Mouse (Mus musculus): ENCODE data around the gene Lrrc8a. TPM values are rescaled to one million over a fixed set of nuclear protein-coding genes. Genes with fewer than 3 reads are reported as not detected.
A peak's percentile ranks its signal among the peaks of the same experiment; 100 is the strongest.

Gene Lrrc8a
- polyA plus RNA-seq (2014; fragmentation: Nextera tagmentation; extraction: Ambion mirVana), result 66.0 and 70.9 TPM in 2 replicates

DNA sequence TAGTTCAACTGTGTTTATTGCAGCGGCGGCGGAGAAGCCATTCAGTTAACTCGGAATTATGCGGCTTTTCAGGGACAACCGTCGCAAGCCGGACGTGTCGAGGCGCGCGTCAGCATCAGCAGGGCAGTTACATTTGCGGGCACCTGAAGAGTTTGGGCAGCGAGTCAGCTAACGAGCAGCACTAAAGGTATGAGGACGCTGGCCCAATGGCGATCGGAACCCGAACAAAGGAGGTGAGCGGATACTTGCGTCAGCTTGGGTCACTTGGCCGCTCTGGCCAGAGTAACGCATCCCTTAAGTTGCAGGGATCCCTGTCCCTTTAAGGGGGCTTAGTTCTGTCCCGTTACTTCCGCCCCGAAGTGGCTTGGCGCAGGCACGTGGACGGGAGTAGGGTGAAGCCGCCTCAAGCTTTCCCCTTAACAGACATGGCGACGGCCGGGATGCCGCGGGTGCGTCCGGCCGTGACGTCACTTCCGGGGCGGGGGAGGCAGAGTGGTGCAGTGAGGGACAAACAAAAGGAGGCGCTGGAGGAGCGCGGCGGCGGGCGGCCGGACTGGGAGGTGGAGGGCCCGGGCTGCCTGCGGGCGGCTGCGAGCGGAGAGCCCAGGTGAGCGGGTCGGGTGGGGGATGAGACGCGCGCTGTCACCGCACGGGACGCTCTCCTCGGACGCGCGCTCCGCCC lies at the start of gene Lrrc8a:
Gene Lrrc8a (plus strand): TSS at position 517 of the 682 bp plus-strand sequence.
- H3K4me2 ChIP-seq (ENCODE audit: low read length), result peak within 1 kb of the TSS; percentile 71
- no peaks in the 10 kb centered on the region for H3K9me3 ChIP-seq (ENCODE audit: control insufficient read depth, low read length)
- WGBS, result under 1% methylated on average over 67 of the region's 67 CpGs
- peak within 1 kb of the TSS; percentile 93 for H3K27ac ChIP-seq (replicated peaks; ENCODE audit: low read depth, low read length)
- peak within 1 kb of the TSS; percentile 88 for H3K4me3 ChIP-seq (replicated peaks; ENCODE audit: low read depth, low read length)
- H3K4me1 ChIP-seq (ENCODE audit: control insufficient read depth, insufficient read depth, low read length), result peaks cover 14% of the 10 kb centered on the region
- peak within 1 kb of the TSS; percentile 86 for H3K9ac ChIP-seq (replicated peaks; ENCODE audit: low read length)
- DNase-seq, result peak; percentile 99
- H3K27me3 ChIP-seq (ENCODE audit: control insufficient read depth, insufficient read depth, low read length), result no peaks in the 10 kb centered on the region
- peak; percentile 97 for ATAC-seq (ENCODE audit: low FRiP score, low TSS enrichment)
- H3K36me3 ChIP-seq (ENCODE audit: control insufficient read depth, insufficient read depth, low read length), result peaks cover 24% of the 10 kb centered on the region

DNA sequence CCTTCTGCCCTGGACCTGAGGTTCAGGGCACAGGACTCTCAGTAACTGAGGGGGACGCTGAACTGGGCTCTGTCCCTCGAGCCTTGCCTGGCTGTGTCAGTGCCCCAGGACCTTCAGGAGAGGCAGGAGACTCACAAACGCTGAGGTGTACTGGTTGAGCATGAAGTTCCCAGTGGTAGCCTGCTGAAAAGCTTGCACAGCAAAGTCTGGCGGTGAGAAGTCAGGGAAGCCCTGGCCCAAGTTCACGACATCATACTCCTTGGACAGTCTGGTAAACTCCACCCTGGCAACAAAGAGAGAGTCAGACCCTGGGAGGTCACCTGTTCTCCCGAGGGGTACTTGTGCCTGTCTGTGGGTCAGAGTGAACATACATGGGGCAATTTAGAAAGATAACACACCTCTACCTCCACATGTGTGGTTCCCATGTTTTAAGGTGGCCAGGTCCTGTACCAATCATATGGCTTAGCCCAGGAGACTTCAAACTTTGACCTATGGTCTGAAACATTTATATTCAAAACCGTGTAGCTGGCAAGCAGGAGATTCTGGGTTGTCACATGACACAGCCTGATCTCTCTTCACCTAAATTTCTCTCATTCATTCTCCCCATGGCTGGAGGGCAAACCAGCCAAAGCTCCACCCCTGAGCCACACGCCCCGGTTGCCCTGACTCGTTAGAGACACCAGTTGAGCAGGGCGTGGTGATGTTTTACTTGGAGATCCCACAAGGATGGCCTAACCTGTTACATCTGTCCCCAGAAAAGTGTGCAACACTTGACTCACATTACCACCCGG lies 45.5 kb upstream of the Lrrc8a start:
- no peak for ATAC-seq (ENCODE audit: low FRiP score, low TSS enrichment)
- H3K4me2 ChIP-seq (ENCODE audit: low read length), result no peak overlapping the region
- no peak overlapping the region for H3K27ac ChIP-seq (replicated peaks; ENCODE audit: low read depth, low read length)
- no peaks in the 10 kb centered on the region for H3K36me3 ChIP-seq (ENCODE audit: control insufficient read depth, insufficient read depth, low read length)
- H3K27me3 ChIP-seq (ENCODE audit: control insufficient read depth, insufficient read depth, low read length), result no peaks in the 10 kb centered on the region
- no peaks in the 10 kb centered on the region for H3K4me1 ChIP-seq (ENCODE audit: control insufficient read depth, insufficient read depth, low read length)
- H3K9ac ChIP-seq (replicated peaks; ENCODE audit: low read length), result no peak overlapping the region
- no peaks in the 10 kb centered on the region for H3K9me3 ChIP-seq (ENCODE audit: control insufficient read depth, low read length)
- no peak for DNase-seq
- 93% methylated on average over 12 of the region's 12 CpGs for WGBS
- H3K4me3 ChIP-seq (replicated peaks; ENCODE audit: low read depth, low read length), result no peak overlapping the region

DNA sequence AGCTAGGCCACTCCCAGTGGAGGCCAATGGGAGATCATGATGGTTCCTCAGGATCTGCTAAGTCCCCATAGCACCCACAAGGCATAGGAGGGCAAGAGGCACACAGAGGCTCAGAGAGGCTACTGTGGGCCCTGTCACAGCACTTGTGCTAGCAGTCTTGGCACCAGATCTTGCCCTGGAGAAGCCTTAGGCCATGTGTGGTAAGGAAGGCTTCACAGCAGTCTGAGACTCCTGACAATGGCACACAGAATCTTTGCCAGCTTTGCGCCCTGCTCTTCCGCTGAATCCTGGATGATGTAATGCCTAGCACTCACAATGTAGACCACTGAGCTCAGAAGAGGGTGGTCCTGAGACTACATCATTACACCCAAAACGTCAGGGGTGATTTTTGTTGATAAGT lies 42.9 kb upstream of the Lrrc8a start:
- ATAC-seq (ENCODE audit: low FRiP score, low TSS enrichment) (no peak), DNase-seq (no peak)
- Histone ChIP-seq H3K4me1 (ENCODE audit: control insufficient read depth, insufficient read depth, low read length) (no peaks in the 10 kb centered on the region), H3K9me3 (ENCODE audit: control insufficient read depth, low read length) (no peaks in the 10 kb centered on the region), H3K27ac (replicated peaks; ENCODE audit: low read depth, low read length) (no peak overlapping the region), H3K4me2 (ENCODE audit: low read length) (no peak overlapping the region), H3K4me3 (replicated peaks; ENCODE audit: low read depth, low read length) (no peak overlapping the region), H3K27me3 (ENCODE audit: control insufficient read depth, insufficient read depth, low read length) (no peaks in the 10 kb centered on the region), H3K36me3 (ENCODE audit: control insufficient read depth, insufficient read depth, low read length) (no peaks in the 10 kb centered on the region), H3K9ac (replicated peaks; ENCODE audit: low read length) (no peak overlapping the region)
- 94% methylated on average over 3 of the region's 3 CpGs for WGBS

DNA sequence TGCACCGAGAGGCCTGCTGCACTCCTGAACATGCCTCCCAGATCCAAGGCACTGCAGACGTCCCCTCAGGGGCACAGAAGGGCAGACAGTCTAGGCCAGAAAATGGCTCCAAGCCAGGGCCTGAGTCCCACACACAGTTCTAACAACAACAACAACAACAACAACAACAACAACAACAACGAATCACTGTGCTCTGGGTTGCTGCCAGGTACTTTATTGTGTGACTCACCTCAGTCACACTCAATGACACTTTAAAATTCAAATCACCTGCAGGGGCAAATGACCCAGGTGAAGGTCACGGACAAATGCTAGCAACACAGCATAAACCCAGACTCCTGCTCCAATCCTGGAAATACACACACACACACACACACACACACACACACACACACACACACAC lies 39.5 kb upstream of the Lrrc8a start:
- Histone ChIP-seq H3K27ac (replicated peaks; ENCODE audit: low read depth, low read length) (no peak overlapping the region), H3K4me3 (replicated peaks; ENCODE audit: low read depth, low read length) (no peak overlapping the region), H3K9ac (replicated peaks; ENCODE audit: low read length) (no peak overlapping the region), H3K9me3 (ENCODE audit: control insufficient read depth, low read length) (no peaks in the 10 kb centered on the region), H3K27me3 (ENCODE audit: control insufficient read depth, insufficient read depth, low read length) (no peaks in the 10 kb centered on the region), H3K4me2 (ENCODE audit: low read length) (no peak overlapping the region), H3K4me1 (ENCODE audit: control insufficient read depth, insufficient read depth, low read length) (no peaks in the 10 kb centered on the region), H3K36me3 (ENCODE audit: control insufficient read depth, insufficient read depth, low read length) (no peaks in the 10 kb centered on the region)
- ATAC-seq (ENCODE audit: low FRiP score, low TSS enrichment) (no peak), DNase-seq (no peak)
- WGBS, result 68% methylated on average over 4 of the region's 4 CpGs

DNA sequence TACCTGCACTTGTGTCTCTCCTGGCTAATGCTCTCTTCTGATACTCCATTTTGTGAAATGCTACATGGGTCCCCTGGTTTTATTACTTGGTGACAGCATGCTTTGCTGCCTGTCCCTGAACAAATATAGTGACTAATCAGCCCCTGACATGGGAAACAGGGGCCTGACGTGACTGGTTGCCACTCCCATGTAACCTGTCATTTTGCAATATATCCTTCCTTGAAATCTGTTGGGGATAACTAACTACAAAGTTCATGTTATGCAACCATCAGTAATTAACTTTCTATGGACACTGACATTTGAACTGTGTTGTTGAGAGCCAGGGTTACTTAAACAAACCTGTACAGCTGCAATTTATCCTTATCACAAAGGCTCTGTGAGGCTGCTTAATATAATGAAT lies 37.5 kb upstream of the Lrrc8a start:
- H3K4me1 ChIP-seq (ENCODE audit: control insufficient read depth, insufficient read depth, low read length), result peaks cover 5% of the 10 kb centered on the region; the same call in 1 of the 2 replicates
- H3K27me3 ChIP-seq (ENCODE audit: control insufficient read depth, insufficient read depth, low read length), result no peaks in the 10 kb centered on the region
- 71% methylated on average over 1 of the region's 1 CpGs for WGBS
- no peak overlapping the region for H3K27ac ChIP-seq (replicated peaks; ENCODE audit: low read depth, low read length)
- no peak overlapping the region for H3K9ac ChIP-seq (replicated peaks; ENCODE audit: low read length)
- no peak for DNase-seq
- no peak overlapping the region for H3K4me2 ChIP-seq (ENCODE audit: low read length)
- ATAC-seq (ENCODE audit: low FRiP score, low TSS enrichment), result no peak
- no peaks in the 10 kb centered on the region for H3K9me3 ChIP-seq (ENCODE audit: control insufficient read depth, low read length)
- no peaks in the 10 kb centered on the region for H3K36me3 ChIP-seq (ENCODE audit: control insufficient read depth, insufficient read depth, low read length)
- no peak overlapping the region for H3K4me3 ChIP-seq (replicated peaks; ENCODE audit: low read depth, low read length)

DNA sequence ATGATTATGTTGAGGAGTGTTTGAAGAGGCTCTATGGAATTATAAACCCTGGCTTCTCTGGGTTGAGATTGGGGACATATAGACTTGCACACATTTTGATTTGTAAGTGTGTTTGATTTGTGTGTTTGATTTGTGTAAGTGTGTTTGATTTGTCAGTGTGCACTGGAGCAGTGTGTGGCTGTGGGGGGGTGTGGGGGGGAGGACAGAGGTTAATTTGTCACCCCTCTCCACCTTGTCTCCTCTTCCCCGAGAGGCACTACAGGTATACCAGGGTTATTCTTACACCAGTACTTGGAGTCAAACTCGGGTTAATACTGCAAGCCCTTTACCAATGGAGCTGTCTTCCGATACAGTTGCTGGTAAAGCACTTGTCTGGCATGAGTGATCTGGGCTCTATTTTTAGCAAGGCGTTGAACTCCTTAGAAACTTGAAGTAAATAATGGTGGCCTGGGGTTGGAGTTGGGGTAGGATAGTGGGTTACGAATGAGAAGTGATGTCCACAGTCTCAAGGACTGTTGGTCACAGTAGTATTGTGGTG lies 37.1 kb upstream of the Lrrc8a start:
- H3K4me1 ChIP-seq (ENCODE audit: control insufficient read depth, insufficient read depth, low read length), result peaks cover 5% of the 10 kb centered on the region; the same call in 1 of the 2 replicates
- no peak overlapping the region for H3K9ac ChIP-seq (replicated peaks; ENCODE audit: low read length)
- ATAC-seq (ENCODE audit: low FRiP score, low TSS enrichment), result no peak
- no peaks in the 10 kb centered on the region for H3K9me3 ChIP-seq (ENCODE audit: control insufficient read depth, low read length)
- H3K36me3 ChIP-seq (ENCODE audit: control insufficient read depth, insufficient read depth, low read length), result no peaks in the 10 kb centered on the region
- DNase-seq, result no peak
- no peak overlapping the region for H3K27ac ChIP-seq (replicated peaks; ENCODE audit: low read depth, low read length)
- H3K27me3 ChIP-seq (ENCODE audit: control insufficient read depth, insufficient read depth, low read length), result no peaks in the 10 kb centered on the region
- no peak overlapping the region for H3K4me3 ChIP-seq (replicated peaks; ENCODE audit: low read depth, low read length)
- H3K4me2 ChIP-seq (ENCODE audit: low read length), result no peak overlapping the region
- WGBS, result 88% methylated on average over 5 of the region's 5 CpGs

DNA sequence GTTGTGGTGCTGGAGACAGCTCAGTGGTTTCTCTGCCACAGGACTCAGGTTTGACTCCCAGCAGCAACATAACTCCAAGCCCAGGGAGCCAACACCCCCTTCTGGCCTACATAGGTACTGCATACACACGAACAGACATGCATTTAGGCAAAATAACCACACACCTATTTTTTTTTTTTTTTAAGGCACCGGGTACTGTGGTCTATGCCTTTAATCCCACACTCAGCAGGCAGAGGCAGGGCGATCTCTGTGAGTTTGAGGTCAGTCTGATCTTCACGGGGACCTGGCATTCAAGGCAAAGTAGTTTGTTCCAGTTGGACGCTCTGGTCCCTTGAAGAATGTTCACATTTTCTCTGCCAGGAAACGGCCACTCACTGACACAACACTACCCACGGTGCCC lies 34.1 kb upstream of the Lrrc8a start:
- DNase-seq, result peak; percentile 17

DNA sequence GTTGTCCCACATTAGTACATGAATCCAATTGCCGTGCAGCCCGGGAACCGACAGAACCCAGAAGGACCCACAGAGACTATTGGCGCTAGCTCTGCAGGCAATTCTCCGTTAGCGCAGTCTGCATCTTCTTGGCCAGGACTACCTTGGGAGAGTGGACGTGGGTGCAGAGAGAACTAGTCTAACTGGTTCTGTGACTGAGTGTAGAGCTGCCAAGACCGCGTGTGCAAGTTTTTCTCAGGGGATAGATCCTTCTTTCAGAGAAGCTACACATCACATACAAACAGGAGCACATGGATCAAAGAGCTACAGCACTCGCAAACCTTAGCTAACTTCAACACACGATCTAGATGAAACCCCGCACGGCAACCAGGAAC lies 32.3 kb upstream of the Lrrc8a start:
- no peaks in the 10 kb centered on the region for H3K36me3 ChIP-seq (ENCODE audit: control insufficient read depth, insufficient read depth, low read length)
- no peaks in the 10 kb centered on the region for H3K27me3 ChIP-seq (ENCODE audit: control insufficient read depth, insufficient read depth, low read length)
- WGBS, result 3% methylated on average over 13 of the region's 13 CpGs
- DNase-seq (no peak), ATAC-seq (ENCODE audit: low FRiP score, low TSS enrichment) (no peak)
- H3K27ac ChIP-seq (replicated peaks; ENCODE audit: low read depth, low read length), result peak overlapping the region; percentile 71
- peak overlapping the region; percentile 59 for H3K4me2 ChIP-seq (ENCODE audit: low read length)
- H3K4me1 ChIP-seq (ENCODE audit: control insufficient read depth, insufficient read depth, low read length), result peaks cover 11% of the 10 kb centered on the region; the same call in 1 of the 2 replicates
- H3K9me3 ChIP-seq (ENCODE audit: control insufficient read depth, low read length), result no peaks in the 10 kb centered on the region
- H3K4me3 ChIP-seq (replicated peaks; ENCODE audit: low read depth, low read length), result peak overlapping the region; percentile 69
- peak overlapping the region; percentile 66 for H3K9ac ChIP-seq (replicated peaks; ENCODE audit: low read length)

More for the DNA sequence above, 34.1 kb upstream of the Lrrc8a start:
- WGBS, result 79% methylated on average over 7 of the region's 7 CpGs
- H3K4me1 ChIP-seq (ENCODE audit: control insufficient read depth, insufficient read depth, low read length), result peaks cover 11% of the 10 kb centered on the region; the same call in 1 of the 2 replicates
- no peak for ATAC-seq (ENCODE audit: low FRiP score, low TSS enrichment)
- H3K9me3 ChIP-seq (ENCODE audit: control insufficient read depth, low read length), result no peaks in the 10 kb centered on the region
- no peaks in the 10 kb centered on the region for H3K36me3 ChIP-seq (ENCODE audit: control insufficient read depth, insufficient read depth, low read length)
- H3K4me2 ChIP-seq (ENCODE audit: low read length), result no peak overlapping the region
- H3K27me3 ChIP-seq (ENCODE audit: control insufficient read depth, insufficient read depth, low read length), result no peaks in the 10 kb centered on the region
- no peak overlapping the region for H3K4me3 ChIP-seq (replicated peaks; ENCODE audit: low read depth, low read length)
- no peak overlapping the region for H3K9ac ChIP-seq (replicated peaks; ENCODE audit: low read length)
- no peak overlapping the region for H3K27ac ChIP-seq (replicated peaks; ENCODE audit: low read depth, low read length)
